Mouse (Mus musculus) olfactory bulb, adult 2 months (tissue): Measurements from ENCODE around the gene Hist1h2bf.

Experiments
- CTCF ChIP-seq: fragments of 200-500 bp; IDR thresholded peaks from 2 replicates; pipeline ENCODE4 v1.5.1; 2012; ENCODE audit warnings: low read depth, mild to moderate bottlenecking, low read length, moderate library complexity; ENCODE audit not compliant: insufficient read depth
- POLR2A ChIP-seq: fragments of 200-500 bp; IDR thresholded peaks from 2 replicates; pipeline ENCODE4 v1.6.1; 2012; ENCODE audit warnings: mild to moderate bottlenecking, low read depth, low read length, moderate library complexity; ENCODE audit not compliant: insufficient read depth

DNA sequence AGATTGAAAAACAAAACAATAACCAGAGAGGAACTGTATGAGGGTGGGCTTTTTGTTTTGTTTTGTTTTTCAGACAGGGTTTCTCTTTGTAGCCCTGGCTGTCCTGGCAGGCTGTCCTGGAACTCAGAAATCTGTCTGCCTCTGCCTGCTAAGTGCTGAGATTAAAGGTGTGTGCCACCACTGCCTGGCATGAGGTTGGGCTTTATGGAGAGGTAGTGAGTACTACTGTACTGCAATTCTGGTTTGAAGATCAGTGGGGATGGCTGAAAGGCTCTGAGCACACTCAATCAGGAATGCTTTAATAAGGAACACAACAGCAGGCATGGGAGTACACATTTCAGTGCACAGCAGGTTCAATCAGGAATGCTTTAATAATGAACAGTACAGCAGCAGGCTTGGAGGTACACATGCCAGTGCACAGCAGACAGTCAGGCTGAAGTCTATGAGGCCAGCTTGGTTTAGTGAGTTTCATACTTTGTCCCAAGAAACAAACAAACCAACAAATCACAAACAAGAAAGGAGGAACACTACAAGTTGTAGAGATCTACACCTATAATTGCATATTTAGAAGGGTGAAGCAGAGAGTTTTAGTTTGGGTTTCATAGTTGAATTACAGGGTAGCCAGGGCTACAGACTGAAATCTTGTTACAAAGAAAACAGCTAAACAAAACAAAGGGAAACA, 9.5 kb upstream of the Hist1h2bf start:
- TF ChIP-seq CTCF (no peak), POLR2A (no peak)
